Mouse (Mus musculus) MEL (cell line): ENCODE data around the gene Camk1d. TPM values are rescaled to one million over a fixed set of nuclear protein-coding genes. Genes with fewer than 3 reads are reported as not detected.

Source experiments
- DNase-seq: peaks from one replicate; pipeline ENCODE4 v3.0.0; 2011; ENCODE audit warnings: low read depth, low spot score
- H3K27ac ChIP-seq: 2 replicates; pipeline ENCODE4 v1.5.1; 2012; ENCODE audit warnings: low read depth, mild to moderate bottlenecking, control low read depth, low read length, moderate library complexity; ENCODE audit not compliant: control insufficient read depth
- H3K27me3 ChIP-seq, 2 experiments: fragments of 150-350 bp in 1 of 2; sonication (generic) in 1 of 2; 2 replicates each; pipeline ENCODE4 v1.6.1; 2012; ENCODE audit warnings: low read length in 2 of 2, mild to moderate bottlenecking in 2 of 2, improper control_type of control experiment in 1 of 2, moderate library complexity in 1 of 2; ENCODE audit not compliant: insufficient read depth in 2 of 2, control insufficient read depth in 1 of 2
- H3K36me3 ChIP-seq, 2 experiments: 2 replicates each; pipeline ENCODE4 v1.6.1; 2012 to 2014; ENCODE audit warnings: low read length in 2 of 2, improper control_type of control experiment in 1 of 2, inconsistent platforms in 1 of 2, mild to moderate bottlenecking in 1 of 2; ENCODE audit not compliant: insufficient read depth in 2 of 2, control insufficient read depth in 1 of 2
- H3K4me1 ChIP-seq, 2 experiments: fragments of 150-350 bp in 1 of 2; sonication (generic) in 1 of 2; 2 replicates each; pipeline ENCODE4 v1.6.1; 2012; ENCODE audit warnings: low read length in 2 of 2, improper control_type of control experiment in 1 of 2, mild to moderate bottlenecking in 1 of 2; ENCODE audit not compliant: insufficient read depth in 2 of 2, control insufficient read depth in 1 of 2
- H3K4me3 ChIP-seq, 2 experiments: fragments of 150-350 bp in 1 of 2; sonication (generic) in 1 of 2; 2 replicates each; pipeline ENCODE4 v1.5.1; 2012; ENCODE audit warnings: low read depth in 2 of 2, low read length in 2 of 2, mild to moderate bottlenecking in 2 of 2, moderate library complexity in 2 of 2, control low read depth in 1 of 2, improper control_type of control experiment in 1 of 2; ENCODE audit not compliant: control insufficient read depth in 1 of 2, insufficient read depth in 1 of 2
- H3K79me2 ChIP-seq: 2 replicates; pipeline ENCODE4 v1.6.1; 2012; ENCODE audit warnings: mild to moderate bottlenecking, low read length, moderate library complexity; ENCODE audit not compliant: control insufficient read depth, poor library complexity, insufficient read depth
- H3K9ac ChIP-seq: 2 replicates; pipeline ENCODE4 v1.6.1; 2012; ENCODE audit warnings: low read depth, mild to moderate bottlenecking, control low read depth, low read length, moderate library complexity; ENCODE audit not compliant: control insufficient read depth, poor library complexity, severe bottlenecking
- H3K9me3 ChIP-seq: fragments of 150-350 bp; sonication (generic); replicated peaks from 2 replicates; pipeline ENCODE4 v1.6.1; 2012; ENCODE audit warnings: mild to moderate bottlenecking, low read length, improper control_type of control experiment, moderate library complexity; ENCODE audit not compliant: insufficient read depth
- CHD1 ChIP-seq: IDR thresholded peaks from 2 replicates; pipeline ENCODE4 v1.6.1; 2012; ENCODE audit warnings: low read depth, mild to moderate bottlenecking, inconsistent platforms, low read length, improper control_type of control experiment
- ELF1 ChIP-seq: IDR thresholded peaks from 2 replicates; pipeline ENCODE4 v1.6.1; 2014; ENCODE audit warnings: low read depth, mild to moderate bottlenecking, inconsistent platforms, low read length, improper control_type of control experiment, moderate library complexity
- ETS1 ChIP-seq: IDR thresholded peaks from 2 replicates; pipeline ENCODE4 v1.6.1; 2012; ENCODE audit warnings: low read depth, mild to moderate bottlenecking, inconsistent platforms, low read length, improper control_type of control experiment, moderate library complexity
- GATA1 ChIP-seq: IDR thresholded peaks from 2 replicates; pipeline ENCODE4 v1.6.1; 2011; ENCODE audit warnings: low read depth, low read length, improper control_type of control experiment
- HCFC1 ChIP-seq: IDR thresholded peaks from 2 replicates; pipeline ENCODE4 v1.6.1; 2012; ENCODE audit warnings: low read depth, mild to moderate bottlenecking, inconsistent platforms, low read length, improper control_type of control experiment, moderate library complexity
- JUND ChIP-seq: IDR thresholded peaks from 2 replicates; pipeline ENCODE4 v1.6.1; 2011; ENCODE audit warnings: low read depth, mild to moderate bottlenecking, improper control_type of control experiment, low read length
- MAFK ChIP-seq: IDR thresholded peaks from 2 replicates; pipeline ENCODE4 v1.6.1; 2011; ENCODE audit warnings: low read depth, mild to moderate bottlenecking, low read length, improper control_type of control experiment, borderline replicate concordance
- MAZ ChIP-seq: IDR thresholded peaks from 2 replicates; pipeline ENCODE4 v1.6.1; 2012; ENCODE audit warnings: low read depth, mild to moderate bottlenecking, inconsistent platforms, low read length, improper control_type of control experiment
- MEF2A ChIP-seq: IDR thresholded peaks from 2 replicates; pipeline ENCODE4 v1.6.1; 2014; ENCODE audit warnings: low read depth, mild to moderate bottlenecking, inconsistent platforms, low read length, improper control_type of control experiment; ENCODE audit not compliant: poor library complexity, insufficient replicate concordance, severe bottlenecking; ENCODE audit errors: extremely low read depth
- NRF1 ChIP-seq: IDR thresholded peaks from 2 replicates; pipeline ENCODE4 v1.6.1; 2014; ENCODE audit warnings: low read depth, mild to moderate bottlenecking, inconsistent platforms, low read length, improper control_type of control experiment, moderate library complexity; ENCODE audit not compliant: poor library complexity, insufficient read depth, severe bottlenecking
- POLR2A ChIP-seq, 2 experiments: IDR thresholded peaks; 2 replicates each; pipeline ENCODE4 v1.6.1; 2011 to 2012; ENCODE audit warnings: low read length in 2 of 2, mild to moderate bottlenecking in 2 of 2, control low read depth in 1 of 2, improper control_type of control experiment in 1 of 2, low read depth in 1 of 2, moderate library complexity in 1 of 2; ENCODE audit not compliant: control insufficient read depth in 1 of 2, insufficient read depth in 1 of 2, poor library complexity in 1 of 2
- RAD21 ChIP-seq: IDR thresholded peaks from 2 replicates; pipeline ENCODE4 v1.6.1; 2011; ENCODE audit warnings: mild to moderate bottlenecking, low read depth, low read length, improper control_type of control experiment
- SIN3A ChIP-seq: IDR thresholded peaks from 2 replicates; pipeline ENCODE4 v1.6.1; 2012; ENCODE audit warnings: low read length, improper control_type of control experiment, inconsistent platforms
- SMC3 ChIP-seq: IDR thresholded peaks from 2 replicates; pipeline ENCODE4 v1.6.1; 2011; ENCODE audit warnings: low read depth, low read length, improper control_type of control experiment
- TBP ChIP-seq: IDR thresholded peaks from 2 replicates; pipeline ENCODE4 v1.8.0; 2011; ENCODE audit warnings: low read depth, low read length, improper control_type of control experiment
- TCF12 ChIP-seq: IDR thresholded peaks from 2 replicates; pipeline ENCODE4 v1.6.1; 2014; ENCODE audit warnings: low read depth, mild to moderate bottlenecking, inconsistent platforms, low read length, improper control_type of control experiment, moderate library complexity
- USF1 ChIP-seq: IDR thresholded peaks from 2 replicates; pipeline ENCODE4 v1.6.1; 2014; ENCODE audit warnings: low read depth, mild to moderate bottlenecking, inconsistent platforms, low read length, improper control_type of control experiment, moderate library complexity
- polyA plus RNA-seq, 2 experiments: library from polyadenylated mRNA; stranded (reverse) in 1 of 2; unstranded in 1 of 2; fragments of >175 nt in 1 of 2; fragments of >200 nt in 1 of 2; gene quantifications; 2 replicates each; pipeline versions ENCODE4 v1.2.1 to v1.2.4; 2012; ENCODE audit warnings: low replicate concordance in 2 of 2, low read depth in 1 of 2; ENCODE audit not compliant: insufficient read length in 2 of 2, insufficient read depth in 1 of 2, missing spikeins in 1 of 2
- total RNA-seq: library from RNA; depleted of rRNA; stranded (reverse); fragments of 300-350 nt; gene quantifications from 2 replicates; pipeline ENCODE4 v1.2.3, GENCODE M21; 2012

The Camk1d gene
- total and polyA plus RNA-seq, 3 experiments, result 2.9 to 4.4 TPM; not detected in 1

GRCm38 (mm10) chr2:5352821-5353522, 361.3 kb downstream of the Camk1d start:
- H3K4me1 ChIP-seq, result no peaks in the 10 kb centered on the region
- H3K27me3 ChIP-seq, result no peaks in the 10 kb centered on the region
- H3K27ac ChIP-seq, result no peak overlapping the region
- no peak overlapping the region for H3K9ac ChIP-seq
- no peaks in the 10 kb centered on the region for H3K79me2 ChIP-seq
- H3K4me3 ChIP-seq, result no peak overlapping the region
- H3K9me3 ChIP-seq, result no peaks in the 10 kb centered on the region
- H3K36me3 ChIP-seq, result no peaks in the 10 kb centered on the region
- no peak for DNase-seq
- TF ChIP-seq ETS1, result no peak
- TF ChIP-seq TCF12, result no peak
- TF ChIP-seq SIN3A, result no peak
- no peak for TF ChIP-seq SMC3
- TF ChIP-seq ELF1, result no peak
- TF ChIP-seq RAD21, result no peak
- TF ChIP-seq MEF2A, result no peak
- TF ChIP-seq GATA1, result no peak
- no peak for TF ChIP-seq POLR2A (IDR thresholded peaks at IDR 0.05; ENCODE audit: control insufficient read depth in 1 of 2, insufficient read depth in 1 of 2, low read depth in 1 of 2, low read length in 2 of 2, poor library complexity in 1 of 2)
- no peak for TF ChIP-seq NRF1
- TF ChIP-seq, all 39 proteins: peak for 0

GRCm38 (mm10) chr2:5345344-5345743, 369.0 kb downstream of the Camk1d start:
- Histone ChIP-seq H3K79me2 (no peaks in the 10 kb centered on the region), H3K36me3 (no peaks in the 10 kb centered on the region), H3K27me3 (no peaks in the 10 kb centered on the region), H3K27ac (no peak overlapping the region), H3K9ac (no peak overlapping the region), H3K9me3 (no peaks in the 10 kb centered on the region), H3K4me3 (no peak overlapping the region), H3K4me1 (no peaks in the 10 kb centered on the region)
- no peak for DNase-seq
- no peak for TF ChIP-seq MAZ
- no peak for TF ChIP-seq USF1
- TF ChIP-seq MAFK, result no peak
- no peak for TF ChIP-seq ETS1
- no peak for TF ChIP-seq HCFC1
- TF ChIP-seq JUND, result no peak
- TF ChIP-seq TBP, result no peak
- no peak for TF ChIP-seq CHD1
- TF ChIP-seq GATA1, result no peak
